Mouse (Mus musculus): ENCODE results near the gene Slc2a5. TPM values are rescaled to one million over a fixed set of nuclear protein-coding genes. Genes with fewer than 3 reads are reported as not detected.

The Slc2a5 gene
- polyA plus RNA-seq, 1 experiment: not detected

GRCm38 (mm10) chr4:150164875-150165274 is 45.8 kb downstream of the Slc2a5 start:
- Histone ChIP-seq H3K36me3 (ENCODE audit: control insufficient read depth) (no peaks in the 10 kb centered on the region), H3K9me3 (ENCODE audit: control insufficient read depth, low read length) (peaks cover 15% of the 10 kb centered on the region), H3K4me1 (ENCODE audit: control insufficient read depth) (no peaks in the 10 kb centered on the region), H3K4me3 (replicated peaks) (no peak overlapping the region), H3K27me3 (ENCODE audit: control insufficient read depth) (no peaks in the 10 kb centered on the region; the same call in 1 of the 2 replicates)
- TF ChIP-seq TAL1 (IDR thresholded peaks at IDR 0.05; ENCODE audit: low read length) (no peak), GATA1 (IDR thresholded peaks at IDR 0.05; ENCODE audit: low read length) (no peak)

- Histone ChIP-seq H3K4me1 (ENCODE audit: control insufficient read depth) (peaks cover 10% of the 10 kb centered on the region), H3K9me3 (ENCODE audit: control insufficient read depth, low read length) (peaks cover 5% of the 10 kb centered on the region), H3K27me3 (ENCODE audit: control insufficient read depth) (no peaks in the 10 kb centered on the region), H3K4me3 (replicated peaks) (no peak overlapping the region), H3K36me3 (ENCODE audit: control insufficient read depth) (no peaks in the 10 kb centered on the region)
- TF ChIP-seq GATA1 (IDR thresholded peaks at IDR 0.05; ENCODE audit: low read length): no peak
- TF ChIP-seq TAL1 (IDR thresholded peaks at IDR 0.05; ENCODE audit: low read length): no peak
Observed at GRCm38 (mm10) chr4:150168406-150168805, 49.3 kb downstream of the Slc2a5 start.

GRCm38 (mm10) chr4:150172107-150172506 is 53.0 kb downstream of the Slc2a5 start:
- TF ChIP-seq GATA1 (IDR thresholded peaks at IDR 0.05; ENCODE audit: low read length) (no peak), TAL1 (IDR thresholded peaks at IDR 0.05; ENCODE audit: low read length) (no peak)
- Histone ChIP-seq H3K36me3 (ENCODE audit: control insufficient read depth) (no peaks in the 10 kb centered on the region), H3K4me3 (replicated peaks) (no peak overlapping the region), H3K4me1 (ENCODE audit: control insufficient read depth) (peaks cover 12% of the 10 kb centered on the region), H3K9me3 (ENCODE audit: control insufficient read depth, low read length) (no peaks in the 10 kb centered on the region), H3K27me3 (ENCODE audit: control insufficient read depth) (no peaks in the 10 kb centered on the region)

- TF ChIP-seq TAL1 (IDR thresholded peaks at IDR 0.05; ENCODE audit: low read length) (no peak), GATA1 (IDR thresholded peaks at IDR 0.05; ENCODE audit: low read length) (no peak)
- peaks cover 12% of the 10 kb centered on the region for H3K4me1 ChIP-seq (ENCODE audit: control insufficient read depth)
- no peaks in the 10 kb centered on the region for H3K27me3 ChIP-seq (ENCODE audit: control insufficient read depth)
- H3K36me3 ChIP-seq (ENCODE audit: control insufficient read depth): no peaks in the 10 kb centered on the region
- no peak overlapping the region for H3K4me3 ChIP-seq (replicated peaks)
- H3K9me3 ChIP-seq (ENCODE audit: control insufficient read depth, low read length): no peaks in the 10 kb centered on the region
Observed at GRCm38 (mm10) chr4:150173281-150173680, 54.2 kb downstream of the Slc2a5 start.

GRCm38 (mm10) chr4:150174027-150174426 is 54.9 kb downstream of the Slc2a5 start:
- Histone ChIP-seq H3K4me3 (replicated peaks) (no peak overlapping the region), H3K9me3 (ENCODE audit: control insufficient read depth, low read length) (no peaks in the 10 kb centered on the region), H3K36me3 (ENCODE audit: control insufficient read depth) (no peaks in the 10 kb centered on the region), H3K4me1 (ENCODE audit: control insufficient read depth) (peaks cover 12% of the 10 kb centered on the region), H3K27me3 (ENCODE audit: control insufficient read depth) (no peaks in the 10 kb centered on the region)
- TF ChIP-seq GATA1 (IDR thresholded peaks at IDR 0.05; ENCODE audit: low read length) (no peak), TAL1 (IDR thresholded peaks at IDR 0.05; ENCODE audit: low read length) (no peak)

- TF ChIP-seq GATA1 (IDR thresholded peaks at IDR 0.05; ENCODE audit: low read length) (no peak), TAL1 (IDR thresholded peaks at IDR 0.05; ENCODE audit: low read length) (no peak)
- H3K4me1 ChIP-seq (ENCODE audit: control insufficient read depth): peaks cover 12% of the 10 kb centered on the region
- H3K9me3 ChIP-seq (ENCODE audit: control insufficient read depth, low read length): no peaks in the 10 kb centered on the region
- H3K36me3 ChIP-seq (ENCODE audit: control insufficient read depth): no peaks in the 10 kb centered on the region
- no peak overlapping the region for H3K4me3 ChIP-seq (replicated peaks)
- no peaks in the 10 kb centered on the region for H3K27me3 ChIP-seq (ENCODE audit: control insufficient read depth)
Observed at GRCm38 (mm10) chr4:150176535-150176934, 57.5 kb downstream of the Slc2a5 start.

- TF ChIP-seq GATA1 (IDR thresholded peaks at IDR 0.05; ENCODE audit: low read length): no peak
- TF ChIP-seq TAL1 (IDR thresholded peaks at IDR 0.05; ENCODE audit: low read length): no peak
- Histone ChIP-seq H3K9me3 (ENCODE audit: control insufficient read depth, low read length) (no peaks in the 10 kb centered on the region), H3K27me3 (ENCODE audit: control insufficient read depth) (no peaks in the 10 kb centered on the region)
Observed at GRCm38 (mm10) chr4:150177122-150177521, 58.0 kb downstream of the Slc2a5 start.

GRCm38 (mm10) chr4:150178131-150178530 is 59.0 kb downstream of the Slc2a5 start:
- H3K27me3 ChIP-seq (ENCODE audit: control insufficient read depth): no peaks in the 10 kb centered on the region
- H3K4me3 ChIP-seq (replicated peaks): no peak overlapping the region
- H3K9me3 ChIP-seq (ENCODE audit: control insufficient read depth, low read length): no peaks in the 10 kb centered on the region
- no peaks in the 10 kb centered on the region for H3K36me3 ChIP-seq (ENCODE audit: control insufficient read depth)
- H3K4me1 ChIP-seq (ENCODE audit: control insufficient read depth): peaks cover 2% of the 10 kb centered on the region; the same call in 1 of the 2 replicates
- TF ChIP-seq TAL1 (IDR thresholded peaks at IDR 0.05; ENCODE audit: low read length) (no peak), GATA1 (IDR thresholded peaks at IDR 0.05; ENCODE audit: low read length) (no peak)

More at GRCm38 (mm10) chr4:150177122-150177521, 58.0 kb downstream of the Slc2a5 start:
- Histone ChIP-seq H3K4me3 (replicated peaks) (no peak overlapping the region), H3K36me3 (ENCODE audit: control insufficient read depth) (no peaks in the 10 kb centered on the region), H3K4me1 (ENCODE audit: control insufficient read depth) (peaks cover 6% of the 10 kb centered on the region)

GRCm38 (mm10) chr4:150181304-150181703 is 62.2 kb downstream of the Slc2a5 start:
- H3K9me3 ChIP-seq (ENCODE audit: control insufficient read depth, low read length): no peaks in the 10 kb centered on the region
- no peaks in the 10 kb centered on the region for H3K36me3 ChIP-seq (ENCODE audit: control insufficient read depth)
- peaks cover 2% of the 10 kb centered on the region; the same call in 1 of the 2 replicates for H3K4me1 ChIP-seq (ENCODE audit: control insufficient read depth)
- TF ChIP-seq TAL1 (IDR thresholded peaks at IDR 0.05; ENCODE audit: low read length) (no peak), GATA1 (IDR thresholded peaks at IDR 0.05; ENCODE audit: low read length) (no peak)
- no peaks in the 10 kb centered on the region for H3K27me3 ChIP-seq (ENCODE audit: control insufficient read depth)
- H3K4me3 ChIP-seq (replicated peaks): no peak overlapping the region

GRCm38 (mm10) chr4:150188236-150188635 is 69.2 kb downstream of the Slc2a5 start:
- TF ChIP-seq TAL1 (IDR thresholded peaks at IDR 0.05; ENCODE audit: low read length) (no peak), GATA1 (IDR thresholded peaks at IDR 0.05; ENCODE audit: low read length) (no peak)
- H3K27me3 ChIP-seq (ENCODE audit: control insufficient read depth): no peaks in the 10 kb centered on the region
- H3K36me3 ChIP-seq (ENCODE audit: control insufficient read depth): no peaks in the 10 kb centered on the region
- H3K9me3 ChIP-seq (ENCODE audit: control insufficient read depth, low read length): no peaks in the 10 kb centered on the region
- H3K4me1 ChIP-seq (ENCODE audit: control insufficient read depth): peaks cover 14% of the 10 kb centered on the region
- peak overlapping the region; percentile 43 for H3K4me3 ChIP-seq (replicated peaks)
